Mouse (Mus musculus) lung, postnatal 0 days (tissue): ENCODE measurements around the gene Ddx6. TPM values are rescaled to one million over a fixed set of nuclear protein-coding genes. Genes with fewer than 3 reads are reported as not detected.

ENCODE experiments used
- ATAC-seq: fragments of 200-750 bp; cut with Nextera tagmentation; 2 replicates; pipeline ENCODE4 v1.8.0; 2017; ENCODE audit warnings: moderate library complexity
- DNase-seq: peaks from one replicate; pipeline ENCODE4 v3.0.0-alpha.2; 2016; ENCODE audit warnings: low spot score
- H3K27ac ChIP-seq: fragments of 300-500 bp; sonication (generic); 2 replicates; pipeline ENCODE4 v1.5.1; 2014; ENCODE audit warnings: antibody characterized with exemption, mild to moderate bottlenecking, low read length, mixed read lengths
- H3K27me3 ChIP-seq: fragments of 300-500 bp; sonication (generic); replicated peaks from 2 replicates; pipeline ENCODE4 v1.6.1; 2014; ENCODE audit warnings: low read length, mixed read lengths; ENCODE audit not compliant: insufficient read depth
- H3K36me3 ChIP-seq: fragments of 300-500 bp; sonication (generic); 2 replicates; pipeline ENCODE4 v1.6.1; 2014; ENCODE audit warnings: low read length, mixed read lengths; ENCODE audit not compliant: insufficient read depth
- H3K4me1 ChIP-seq: fragments of 300-500 bp; sonication (generic); 2 replicates; pipeline ENCODE4 v1.6.1; 2014; ENCODE audit warnings: antibody characterized with exemption, low read depth, low read length, mixed read lengths; ENCODE audit not compliant: insufficient read depth
- H3K4me2 ChIP-seq: fragments of 300-500 bp; sonication (generic); replicated peaks from 2 replicates; pipeline ENCODE4 v1.6.1; 2014; ENCODE audit warnings: low read depth, mild to moderate bottlenecking, low read length, moderate library complexity, mixed read lengths
- H3K4me3 ChIP-seq: fragments of 300-500 bp; sonication (generic); 2 replicates; pipeline ENCODE4 v1.5.1; 2014; ENCODE audit warnings: low read depth, low read length
- H3K9ac ChIP-seq: fragments of 300-500 bp; sonication (generic); replicated peaks from 2 replicates; pipeline ENCODE4 v1.6.1; 2014; ENCODE audit warnings: low read depth, mild to moderate bottlenecking
- H3K9me3 ChIP-seq: fragments of 300-500 bp; sonication (generic); 2 replicates; pipeline ENCODE4 v1.6.1; 2016; ENCODE audit warnings: low read length, mixed read lengths
- CTCF ChIP-seq: IDR thresholded peaks from 2 replicates; pipeline ENCODE4 v1.5.1; 2016; ENCODE audit warnings: antibody characterized with exemption, mild to moderate bottlenecking
- EP300 ChIP-seq: IDR thresholded peaks from 2 replicates; pipeline ENCODE4 v1.6.1; 2016; ENCODE audit warnings: antibody characterized with exemption, mild to moderate bottlenecking, control low read depth
- WGBS: fragments of 180-500 bp; shearing (Covaris S2); extraction: QIAGEN DNeasy Blood & Tissue Kit; methylation state at CpG from one replicate; pipeline ENCODE4 v1.1.7; 2014; 5-methylcytosine and 5-hydroxymethylcytosine counted together
- polyA plus RNA-seq: library from polyadenylated mRNA; unstranded; fragments of >200 nt; fragmentation: Nextera tagmentation; extraction: Ambion mirVana; gene quantifications from 2 replicates; pipeline ENCODE4 v1.2.1, GENCODE M21; 2015

Gene Ddx6
- polyA plus RNA-seq, 1 experiment from 2014 or later = 13.9 TPM

- DNase-seq (no peak), ATAC-seq (no peak)
- Histone ChIP-seq H3K9ac (no peak overlapping the region), H3K4me2 (no peak overlapping the region), H3K4me3 (no peak overlapping the region), H3K27ac (no peak overlapping the region), H3K9me3 (no peaks in the 10 kb centered on the region), H3K36me3 (no peaks in the 10 kb centered on the region), H3K27me3 (no peaks in the 10 kb centered on the region), H3K4me1 (no peaks in the 10 kb centered on the region)
- 54% methylated on average over 7 of the region's 7 CpGs for WGBS
- TF ChIP-seq CTCF = no peak
- no peak for TF ChIP-seq EP300
Measured at GRCm38 (mm10) chr9:44591595-44592188, 13.0 kb upstream of the Ddx6 start.

- no peak for TF ChIP-seq EP300
- TF ChIP-seq CTCF = no peak
- no peak overlapping the region for H3K4me2 ChIP-seq
Measured at GRCm38 (mm10) chr9:44593221-44593620, 11.5 kb upstream of the Ddx6 start.

DNA sequence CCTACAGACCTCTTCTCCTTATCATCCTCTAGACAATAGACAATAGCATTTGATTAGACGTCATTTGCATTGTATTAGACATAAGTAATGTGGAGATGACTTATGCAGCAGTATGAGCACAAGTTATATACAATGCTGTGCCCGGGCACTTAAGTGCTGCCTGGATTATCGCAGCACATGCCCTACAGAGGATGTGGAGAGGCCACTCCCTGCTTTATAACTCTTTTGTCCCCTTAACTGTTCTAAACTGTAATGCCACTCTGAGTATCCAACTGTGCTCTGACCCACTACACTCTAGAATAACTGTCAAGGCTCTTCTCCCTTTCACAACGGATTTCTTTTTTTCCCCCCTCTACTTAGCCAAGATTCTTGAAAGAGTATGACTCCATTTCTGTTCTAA is 10.8 kb upstream of the Ddx6 start:
- DNase-seq = no peak
- Histone ChIP-seq H3K4me3 (no peak overlapping the region), H3K27me3 (no peaks in the 10 kb centered on the region), H3K9ac (no peak overlapping the region), H3K4me2 (no peak overlapping the region), H3K9me3 (no peaks in the 10 kb centered on the region), H3K4me1 (0 out of 2 replicates have a peak, but pooled peaks cover 3% of the 10 kb centered on the region), H3K27ac (no peak overlapping the region), H3K36me3 (no peaks in the 10 kb centered on the region)
- TF ChIP-seq EP300 = no peak
- no peak for TF ChIP-seq CTCF
- WGBS = 51% methylated on average over 4 of the region's 4 CpGs
- no peak for ATAC-seq

More at GRCm38 (mm10) chr9:44593221-44593620, 11.5 kb upstream of the Ddx6 start:
- Histone ChIP-seq H3K4me1 (no peaks in the 10 kb centered on the region), H3K4me3 (no peak overlapping the region), H3K27ac (no peak overlapping the region), H3K9ac (no peak overlapping the region), H3K9me3 (no peaks in the 10 kb centered on the region), H3K27me3 (no peaks in the 10 kb centered on the region), H3K36me3 (no peaks in the 10 kb centered on the region)
- 74% methylated on average over 4 of the region's 4 CpGs for WGBS
- no peak for ATAC-seq
- DNase-seq = no peak

DNA sequence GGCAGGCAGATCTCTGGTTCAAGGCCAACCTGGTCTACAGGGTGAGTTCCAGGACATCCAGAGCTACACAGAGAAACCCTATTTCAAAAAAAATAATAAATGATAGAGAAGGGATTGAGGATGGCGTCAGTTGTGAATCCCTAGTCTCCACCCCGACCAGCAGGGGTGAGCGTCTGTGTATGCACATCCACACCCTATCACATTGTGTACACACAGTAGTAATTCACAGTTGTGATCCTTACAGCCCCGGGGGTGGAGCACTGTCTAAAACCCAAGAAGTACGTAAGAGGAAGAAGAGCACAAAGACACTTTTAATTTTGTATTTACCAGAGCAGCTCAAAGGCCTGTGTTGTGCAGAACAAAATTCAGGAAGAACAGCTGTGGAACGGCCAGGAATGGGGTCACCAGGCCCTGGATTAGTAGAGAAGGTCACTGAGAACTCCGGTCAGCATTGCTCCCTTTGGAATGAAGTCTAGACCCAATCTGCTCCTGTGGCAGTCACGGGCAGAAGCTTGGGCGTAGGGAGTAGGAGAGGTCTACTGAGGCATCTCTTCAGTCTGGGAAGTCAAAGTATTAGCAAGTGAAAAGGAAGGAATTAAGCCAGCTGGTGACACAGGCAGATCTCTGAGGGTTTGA is 9.7 kb upstream of the Ddx6 start:
- Histone ChIP-seq H3K9ac (no peak overlapping the region), H3K4me3 (no peak overlapping the region), H3K4me2 (no peak overlapping the region), H3K4me1 (peaks cover 8% of the 10 kb centered on the region; the same call in 1 of the 2 replicates), H3K9me3 (no peaks in the 10 kb centered on the region), H3K27ac (no peak overlapping the region), H3K27me3 (no peaks in the 10 kb centered on the region), H3K36me3 (no peaks in the 10 kb centered on the region)
- 80% methylated on average over 9 of the region's 9 CpGs for WGBS
- TF ChIP-seq EP300 = no peak
- TF ChIP-seq CTCF = no peak
- ATAC-seq (no peak), DNase-seq (no peak)

DNA sequence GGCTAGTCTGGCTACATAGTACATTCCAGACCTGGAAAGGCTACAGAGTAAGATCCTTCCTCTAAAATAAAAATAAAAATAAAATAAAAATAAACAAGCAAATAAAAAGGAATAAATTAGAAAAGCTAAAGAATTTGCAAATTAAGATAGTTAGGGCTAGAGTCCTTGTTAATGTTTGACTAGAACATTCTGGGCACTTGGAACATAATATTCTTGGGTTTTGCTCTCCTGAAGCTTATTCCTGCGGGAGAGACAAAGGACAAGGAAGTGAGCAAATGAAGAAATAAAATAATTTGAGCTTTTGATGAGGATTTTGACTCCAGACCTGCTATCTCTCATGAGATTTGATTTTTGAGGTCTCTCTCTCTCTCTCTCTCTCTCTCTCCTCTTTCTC is 9.2 kb upstream of the Ddx6 start:
- Histone ChIP-seq H3K9ac (no peak overlapping the region), H3K9me3 (no peaks in the 10 kb centered on the region), H3K27ac (no peak overlapping the region), H3K27me3 (no peaks in the 10 kb centered on the region), H3K4me3 (no peak overlapping the region), H3K4me1 (peaks cover 8% of the 10 kb centered on the region; the same call in 1 of the 2 replicates), H3K4me2 (no peak overlapping the region), H3K36me3 (no peaks in the 10 kb centered on the region)
- 62% methylated on average over 1 of the region's 1 CpGs for WGBS
- ATAC-seq = no peak
- TF ChIP-seq EP300 (no peak), CTCF (no peak)
- DNase-seq = no peak

- no peak for TF ChIP-seq CTCF
- TF ChIP-seq EP300 = no peak
- WGBS = 90% methylated on average over 2 of the region's 2 CpGs
Measured at GRCm38 (mm10) chr9:44597742-44598141, 7.0 kb upstream of the Ddx6 start.

More at GRCm38 (mm10) chr9:44597742-44598141, 7.0 kb upstream of the Ddx6 start:
- Histone ChIP-seq H3K4me2 (no peak overlapping the region), H3K27me3 (no peaks in the 10 kb centered on the region), H3K9ac (no peak overlapping the region), H3K4me3 (no peak overlapping the region), H3K27ac (no peak overlapping the region), H3K36me3 (no peaks in the 10 kb centered on the region), H3K4me1 (peaks cover 8% of the 10 kb centered on the region; the same call in 1 of the 2 replicates), H3K9me3 (no peaks in the 10 kb centered on the region)
- no peak for ATAC-seq
- no peak for DNase-seq
